Mouse (Mus musculus): ENCODE measurements around the gene Cyp1b1.

Gene Cyp1b1

DNA sequence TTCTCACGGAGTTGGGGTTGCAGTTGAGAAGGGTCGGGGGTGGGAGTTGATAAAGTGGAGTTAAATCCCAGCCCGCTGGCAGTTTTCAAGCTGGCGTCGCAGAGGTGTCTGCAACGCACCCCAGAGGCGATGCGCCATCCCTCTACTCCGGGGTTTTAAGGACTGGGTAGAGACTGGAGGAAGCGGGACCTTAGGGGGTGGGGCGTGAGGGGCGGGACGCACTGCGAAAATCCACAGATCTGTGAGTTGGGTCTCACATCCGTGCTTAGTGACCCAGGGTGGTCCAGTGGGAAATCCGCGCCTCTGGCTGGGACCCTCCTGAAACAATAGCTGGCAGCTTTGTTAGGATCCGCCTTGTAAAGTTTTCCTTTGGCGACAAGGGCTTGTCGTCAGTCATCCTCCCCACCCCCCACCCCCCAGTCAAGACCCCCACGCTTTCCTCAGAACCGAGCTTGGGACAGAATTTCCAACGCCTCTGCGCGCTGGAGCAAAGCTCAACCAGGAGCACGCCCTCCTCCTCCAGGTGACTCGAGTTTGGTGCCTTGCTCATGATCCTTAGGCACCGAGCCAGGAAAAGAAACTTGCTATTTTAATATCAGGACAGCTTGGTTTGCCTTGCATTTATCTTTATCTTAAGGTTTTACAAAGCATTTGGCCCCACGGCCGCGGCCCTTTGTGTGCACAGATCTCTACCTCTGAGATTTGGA lies at the start of gene Cyp1b1:
Cyp1b1 (minus strand) TSS at position 131 of the 707 bp plus-strand sequence.
- no peak for DNase-seq (ENCODE audit: low spot score)

DNA sequence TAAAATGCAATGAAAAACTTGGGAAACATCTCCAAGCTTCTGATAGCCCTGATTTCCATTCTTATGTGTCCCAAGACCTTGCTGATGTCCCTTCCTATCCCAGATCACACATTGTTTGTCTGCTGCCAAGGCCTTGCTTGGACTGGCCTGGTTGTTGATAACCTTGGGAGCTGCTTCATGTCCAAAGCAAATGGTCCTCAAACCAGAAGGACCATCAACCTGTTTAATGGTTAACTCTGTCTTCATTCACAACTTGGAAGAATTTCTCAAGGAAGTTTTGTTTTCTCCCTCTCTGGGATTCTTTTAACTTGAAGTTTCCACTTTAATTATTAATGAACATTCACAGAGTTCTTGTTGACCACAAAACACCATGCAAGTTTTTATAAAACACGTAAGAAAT lies 47.0 kb upstream of the Cyp1b1 start:
- peak; percentile 40 for DNase-seq (ENCODE audit: low spot score)

DNA sequence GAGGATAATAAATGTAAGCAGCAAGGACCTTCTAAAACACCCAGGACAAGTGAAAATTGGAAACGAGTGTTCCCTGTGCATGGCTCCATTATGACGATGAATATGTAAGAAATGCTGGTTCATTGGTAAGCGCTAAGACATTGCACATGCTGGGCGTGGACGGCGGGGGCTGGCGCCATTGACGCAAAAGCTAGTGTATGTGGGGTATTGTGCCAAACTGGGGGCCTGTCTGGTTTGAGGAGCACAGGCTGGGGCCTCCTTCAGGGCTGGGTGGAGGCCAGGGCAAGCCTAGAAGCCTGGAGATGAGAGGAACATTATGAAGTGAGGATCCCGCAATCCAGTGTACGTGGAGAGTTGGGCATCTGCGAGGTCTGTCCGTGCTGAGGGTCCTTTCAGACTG lies 39.0 kb upstream of the Cyp1b1 start:
- no peak for DNase-seq (ENCODE audit: low spot score)

DNA sequence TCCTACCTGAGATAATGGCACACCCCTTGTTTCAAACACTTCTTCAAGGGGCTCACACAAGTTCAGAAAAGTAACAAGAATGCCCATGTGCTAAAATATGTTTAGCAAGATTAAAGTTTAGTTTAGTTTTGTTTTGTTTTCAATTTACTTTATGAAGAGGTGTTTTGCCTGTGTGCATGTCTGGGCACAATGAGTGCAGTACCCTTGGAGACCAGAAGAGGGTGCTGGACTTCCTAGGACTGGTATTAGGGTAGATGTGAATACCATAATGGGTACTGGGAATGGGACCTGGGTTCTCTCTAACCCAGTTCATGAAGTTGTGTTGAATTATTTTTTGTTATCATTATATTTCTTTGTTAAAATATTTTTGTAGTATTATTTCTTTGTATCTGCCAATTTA lies 38.0 kb upstream of the Cyp1b1 start:
- no peak for DNase-seq (ENCODE audit: low spot score)

DNA sequence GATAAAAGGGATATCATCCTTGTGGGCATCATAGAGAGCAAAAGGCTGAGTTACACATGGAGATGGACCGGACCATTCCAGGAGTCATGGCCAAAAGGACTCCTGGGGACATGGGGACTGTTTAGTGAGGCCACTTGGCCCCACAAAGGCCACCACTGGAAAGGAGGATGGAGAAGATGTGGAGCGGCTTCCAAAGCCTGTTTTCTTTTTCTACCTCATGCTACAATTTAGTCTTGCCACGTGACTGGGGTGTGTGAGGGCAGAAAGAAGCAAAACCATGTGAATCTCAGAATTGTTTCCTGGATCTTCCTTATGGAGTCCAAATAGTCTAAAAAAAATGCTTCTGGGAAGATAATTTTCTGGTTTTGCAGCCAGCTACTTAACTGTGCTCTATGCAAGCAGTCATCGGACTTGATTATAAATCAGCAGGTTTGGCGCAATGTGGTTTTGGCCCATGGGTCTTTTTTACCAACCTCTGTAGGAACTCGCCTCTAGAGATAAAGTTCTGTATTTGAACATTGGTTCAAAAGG lies 36.9 kb upstream of the Cyp1b1 start:
- no peak for DNase-seq (ENCODE audit: low spot score)

DNA sequence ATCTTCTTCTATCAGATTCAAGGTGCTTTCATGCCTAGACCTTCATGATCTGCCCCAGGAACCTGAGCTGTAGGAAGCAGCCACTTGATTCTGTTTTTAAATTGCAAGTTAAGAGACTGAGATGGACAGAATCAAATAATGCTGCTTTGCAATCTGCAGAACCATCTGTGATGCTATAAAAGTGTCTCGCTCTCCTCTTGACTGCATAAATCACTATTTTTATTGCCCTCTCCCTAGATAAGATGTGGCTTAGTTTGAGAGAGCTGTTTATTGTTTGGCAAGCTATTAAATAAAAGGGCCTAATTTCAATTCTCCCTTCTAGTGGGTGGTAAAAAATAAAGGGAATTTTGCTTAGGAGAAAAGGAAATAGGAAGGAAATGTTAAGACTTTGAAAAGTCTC lies 34.8 kb upstream of the Cyp1b1 start:
- DNase-seq (ENCODE audit: low spot score): no peak

DNA sequence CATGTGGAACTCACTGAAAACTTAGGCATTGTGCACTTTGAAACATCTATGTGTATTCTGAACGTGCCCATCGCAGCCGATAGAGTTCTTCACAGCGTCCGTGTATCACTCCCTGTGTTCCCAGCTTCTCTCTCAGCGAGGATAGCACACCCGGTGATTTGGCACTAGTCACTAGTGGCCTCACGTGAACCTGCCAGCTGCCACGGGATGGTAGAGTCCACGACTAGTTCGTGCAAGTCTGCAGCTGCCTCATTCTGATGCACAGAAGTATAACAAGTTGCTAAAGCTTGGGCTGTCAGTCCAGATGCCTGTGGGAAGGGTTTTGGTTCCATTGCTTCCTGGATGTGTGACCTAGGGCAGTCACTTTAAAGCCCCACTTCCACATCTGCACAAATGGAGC lies 32.1 kb upstream of the Cyp1b1 start:
- no peak for DNase-seq (ENCODE audit: low spot score)

DNA sequence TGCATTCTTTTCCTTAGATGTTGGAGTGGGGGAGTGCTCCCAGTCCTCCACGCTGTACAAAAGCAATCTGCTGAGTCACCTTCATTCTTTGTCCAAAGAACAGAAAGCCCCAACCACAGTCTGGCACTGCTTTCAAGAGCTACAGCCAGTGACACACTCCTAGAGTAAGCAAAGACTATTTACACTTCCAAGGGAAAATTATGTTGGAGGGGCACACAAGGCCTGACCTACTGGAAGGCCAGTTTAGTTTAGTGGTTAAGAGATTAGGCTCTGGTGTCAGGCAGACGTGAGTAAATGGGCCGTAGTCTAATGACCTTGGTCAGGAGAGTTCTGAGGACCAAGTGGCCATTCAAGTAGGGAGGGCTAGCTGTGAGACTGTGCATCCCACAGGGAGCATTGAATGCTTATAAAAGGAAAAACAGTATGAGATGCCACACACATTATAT lies 31.3 kb upstream of the Cyp1b1 start:
- peak; percentile 66 for DNase-seq (ENCODE audit: low spot score)

DNA sequence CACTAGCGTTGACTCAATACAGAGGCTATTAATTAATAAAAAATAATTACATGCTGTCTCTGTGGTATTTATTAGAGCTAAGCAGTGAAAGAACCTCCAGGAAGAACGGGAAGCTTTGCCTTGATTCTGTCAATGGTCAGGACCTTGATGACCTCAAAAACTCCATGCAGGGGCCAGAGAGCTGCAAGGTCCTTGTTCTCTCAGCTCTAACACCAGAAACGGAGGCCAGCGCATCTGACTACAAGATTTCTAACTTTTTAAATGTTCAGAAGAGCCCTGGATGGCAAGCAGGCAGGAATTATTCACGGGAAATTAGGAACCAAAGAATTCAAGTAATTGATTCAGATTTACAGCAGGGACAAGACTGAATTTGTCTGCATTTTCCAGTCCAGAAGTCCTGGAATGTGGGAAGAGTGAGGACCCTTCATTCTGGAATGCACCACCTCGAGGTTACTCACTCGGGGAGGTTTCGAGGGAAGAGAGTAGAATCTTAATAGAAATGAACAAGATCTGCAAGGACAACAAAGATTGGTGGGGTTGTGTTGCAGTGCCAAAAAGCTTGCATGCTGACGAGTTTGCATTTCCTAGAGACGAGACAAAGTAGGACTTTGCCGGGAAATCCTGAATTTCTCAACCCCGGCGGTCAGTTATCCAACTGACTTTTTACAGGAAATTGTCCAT lies 30.3 kb upstream of the Cyp1b1 start:
- DNase-seq (ENCODE audit: low spot score): no peak

DNA sequence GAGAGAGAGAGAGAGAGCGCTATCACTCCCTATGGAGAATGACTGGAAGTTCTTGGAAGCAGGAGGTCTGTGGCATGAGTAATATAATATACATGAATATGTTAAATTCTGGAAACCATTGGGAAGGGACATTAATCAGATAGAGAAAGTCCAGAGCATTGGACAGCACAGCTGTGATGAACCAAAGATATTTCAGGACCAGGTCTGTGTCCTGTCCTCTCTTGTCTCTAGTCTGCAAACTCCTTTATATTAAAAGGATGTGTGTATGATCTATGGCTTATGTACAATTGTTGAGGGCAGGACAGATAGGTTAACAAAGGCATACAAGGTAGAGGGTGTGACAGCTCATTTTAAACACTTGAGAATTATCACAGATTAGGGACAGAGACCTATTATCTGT lies 28.6 kb upstream of the Cyp1b1 start:
- no peak for DNase-seq (ENCODE audit: low spot score)

DNA sequence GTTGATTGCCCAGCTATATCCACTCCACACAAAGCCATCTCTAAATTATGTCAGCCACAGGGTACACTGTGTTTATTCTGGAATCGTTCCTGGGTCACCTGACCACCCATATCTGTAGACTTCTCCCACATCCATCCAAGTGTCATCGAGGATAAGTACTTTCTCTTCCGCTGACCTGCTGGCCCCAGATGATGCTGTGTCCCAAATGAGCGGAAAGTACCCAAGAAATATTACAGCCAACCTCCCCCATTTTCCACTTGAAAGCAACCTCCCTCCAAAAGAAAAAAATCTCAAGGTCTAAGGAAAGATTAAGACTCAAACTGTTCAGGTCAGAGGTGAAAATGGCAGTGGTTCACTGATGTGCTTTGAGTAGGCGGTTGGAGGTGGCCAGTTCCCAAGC lies 27.8 kb upstream of the Cyp1b1 start:
- DNase-seq (ENCODE audit: low spot score): no peak

DNA sequence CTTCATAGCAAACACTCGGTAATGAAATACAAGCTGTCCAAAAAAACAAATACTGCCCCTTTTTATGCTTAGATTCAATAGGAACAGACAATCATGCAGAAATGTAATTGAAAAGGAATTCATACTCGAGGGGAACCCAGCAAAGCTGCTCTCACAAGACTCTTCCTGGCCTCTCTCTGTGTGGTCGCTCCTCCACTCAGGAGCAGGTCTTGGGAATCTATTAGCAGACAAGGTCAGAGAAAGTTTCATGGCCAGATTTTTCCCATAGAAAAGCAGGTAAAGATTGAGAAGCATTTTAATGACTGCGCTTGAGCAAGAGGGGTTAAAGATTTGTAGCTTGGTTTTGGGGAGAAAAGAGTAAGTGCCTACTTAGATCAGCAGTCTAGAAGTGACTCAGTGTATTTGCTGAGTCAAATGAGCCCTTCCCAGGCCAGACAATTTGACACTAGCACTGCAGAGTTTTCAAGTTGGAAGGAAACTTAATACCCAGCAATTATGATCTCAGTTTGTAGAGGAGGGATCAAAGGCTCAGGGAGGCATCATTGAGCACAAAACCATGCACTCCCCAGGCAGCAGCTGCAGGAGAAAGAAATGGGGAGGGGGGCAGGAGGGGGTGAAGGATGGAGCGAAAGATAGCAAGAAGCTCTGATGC lies 24.1 kb upstream of the Cyp1b1 start:
- DNase-seq (ENCODE audit: low spot score): no peak

DNA sequence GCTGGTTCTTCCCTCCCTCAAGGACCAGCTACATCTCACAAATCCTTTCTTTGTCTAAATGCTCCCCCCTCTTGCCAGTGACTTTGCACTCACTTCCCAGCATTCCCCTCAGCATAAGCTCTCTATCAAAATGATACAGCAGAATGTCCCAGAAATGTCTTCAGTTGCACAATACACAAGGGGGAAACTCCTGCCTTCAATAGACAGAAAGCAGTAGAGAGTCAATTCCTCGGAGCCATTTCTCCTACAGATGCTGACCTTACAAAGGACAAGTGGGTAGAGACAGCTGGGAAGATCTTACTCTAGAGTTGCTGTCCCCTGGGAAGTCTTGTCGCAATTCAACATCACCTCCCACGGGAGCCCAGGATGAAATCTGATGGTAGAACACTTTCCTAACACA lies 22.7 kb upstream of the Cyp1b1 start:
- DNase-seq (ENCODE audit: low spot score): no peak

DNA sequence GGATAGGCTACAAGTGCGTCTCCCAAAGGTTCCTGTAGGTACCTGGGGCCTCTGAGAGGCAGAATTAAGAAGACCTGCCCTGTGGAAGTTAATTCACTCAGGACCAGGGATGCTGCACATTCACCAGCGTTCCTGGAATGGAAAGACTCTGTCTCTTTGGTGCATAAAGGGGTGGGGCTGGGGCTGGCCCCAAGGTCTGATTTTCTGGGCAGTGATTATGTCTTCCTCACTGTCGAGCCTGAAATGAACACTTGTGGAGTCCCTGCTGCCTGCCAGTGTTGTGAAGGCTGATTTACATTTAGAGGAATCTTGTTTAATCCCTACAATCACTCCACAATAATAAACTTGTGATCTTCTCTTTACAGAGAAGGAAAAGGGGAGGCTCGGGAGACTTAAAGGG lies 18.2 kb upstream of the Cyp1b1 start:
- no peak for DNase-seq (ENCODE audit: low spot score)

DNA sequence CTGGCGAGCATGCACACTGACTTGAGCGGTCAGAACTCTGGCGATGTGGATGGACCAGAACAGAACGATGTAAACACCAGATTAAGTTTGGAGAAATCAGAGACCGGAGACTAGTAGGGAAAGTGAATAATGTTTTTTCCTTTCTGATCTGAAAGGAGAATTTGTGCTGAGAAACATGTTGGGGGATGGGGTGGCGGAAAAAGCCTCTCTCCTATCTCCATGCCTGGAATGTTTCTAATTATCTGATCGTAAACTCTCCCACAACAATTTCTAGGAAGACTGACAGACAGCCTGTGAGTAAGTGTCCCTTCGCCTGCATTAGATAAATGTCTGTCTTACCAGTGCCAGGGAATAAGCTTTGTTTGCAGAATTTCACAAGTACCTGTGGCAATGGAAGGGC lies 16.1 kb upstream of the Cyp1b1 start:
- DNase-seq (ENCODE audit: low spot score): no peak

DNA sequence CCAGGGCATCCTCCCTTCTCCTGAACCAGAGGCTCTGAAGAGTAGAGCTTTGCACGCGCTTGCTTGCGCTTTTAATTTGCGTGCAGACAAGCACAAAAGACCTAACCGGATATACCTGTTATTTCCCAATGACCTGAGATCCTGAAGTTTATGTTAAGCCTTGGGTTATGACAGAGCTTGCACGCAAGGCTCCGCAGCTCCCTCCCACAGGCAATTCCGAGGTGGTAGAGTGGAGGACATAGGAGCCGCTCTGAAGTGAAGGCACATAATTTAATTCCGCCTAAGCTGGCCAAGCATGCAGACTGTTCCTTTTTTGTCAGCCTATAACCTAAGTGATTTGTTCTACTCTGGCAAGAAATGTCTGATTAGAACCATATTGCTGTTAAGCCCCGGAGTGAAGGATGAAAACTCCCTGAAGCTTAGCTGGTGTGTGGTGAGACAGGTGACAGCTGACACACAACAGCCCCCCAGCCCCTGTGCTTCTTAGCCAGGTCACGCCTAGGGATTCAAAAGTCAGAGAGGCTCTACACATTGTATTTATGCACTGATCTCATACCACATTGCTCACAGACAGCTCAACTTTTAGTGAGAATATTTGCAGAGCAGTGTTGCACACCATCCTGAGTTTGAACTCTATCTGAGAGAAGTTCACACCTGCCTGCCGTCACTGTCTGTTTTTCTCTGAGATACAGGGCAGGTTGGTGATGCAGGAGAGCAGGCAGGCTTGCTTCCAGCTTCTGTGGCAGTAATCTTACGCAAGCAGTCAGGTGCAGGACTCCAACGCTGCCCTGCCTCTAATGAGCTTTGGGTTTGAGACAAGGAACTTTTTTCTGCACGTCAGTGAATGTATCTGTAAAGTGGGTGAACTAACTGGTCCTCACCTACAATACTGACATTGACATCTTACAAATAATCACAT lies 14.0 kb upstream of the Cyp1b1 start:
- DNase-seq (ENCODE audit: low spot score): peak; percentile 38

DNA sequence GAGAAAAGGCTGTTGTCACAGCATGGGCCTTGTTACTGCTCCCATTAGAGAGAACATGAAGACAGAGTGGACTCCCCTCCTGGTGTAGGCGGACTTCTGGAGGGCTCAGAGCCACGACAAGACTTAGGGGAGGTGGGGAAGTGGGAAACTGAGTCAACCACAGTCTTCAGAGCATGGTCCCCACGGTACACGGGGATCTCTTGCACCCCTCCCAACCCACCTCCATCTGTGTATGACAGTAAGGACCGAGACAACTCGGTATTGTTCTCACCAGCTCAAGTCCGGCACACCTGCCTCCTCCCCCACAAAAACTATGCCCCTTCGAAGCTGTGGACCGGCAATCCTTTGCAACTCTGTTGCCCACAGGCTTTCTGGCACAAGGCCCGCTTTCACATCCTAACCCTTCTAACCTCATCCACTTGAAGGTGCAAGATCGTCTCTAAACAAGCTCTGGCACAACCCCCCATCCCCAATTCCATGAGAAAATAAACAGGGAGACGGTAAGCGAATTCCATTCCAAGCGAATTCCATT lies 13.3 kb upstream of the Cyp1b1 start:
- DNase-seq (ENCODE audit: low spot score): no peak

DNA sequence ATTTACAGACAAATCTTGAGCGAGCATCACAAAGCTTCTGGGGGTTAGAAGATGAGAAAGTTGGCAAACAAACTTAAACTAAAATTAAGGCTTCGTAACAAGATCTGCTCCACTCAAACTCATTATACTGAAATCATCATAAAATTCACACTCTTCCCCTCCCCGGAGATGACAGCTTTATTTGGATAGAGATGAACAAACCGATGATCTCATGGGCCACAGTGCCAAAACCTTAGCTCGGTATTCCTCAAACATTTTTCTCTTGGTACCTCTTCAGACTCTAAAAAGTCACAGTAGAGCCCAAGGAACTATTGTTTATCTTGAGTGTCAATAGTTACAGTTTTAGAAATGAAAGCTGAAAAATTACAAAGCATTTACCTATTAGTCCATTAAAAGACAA lies 11.8 kb upstream of the Cyp1b1 start:
- DNase-seq (ENCODE audit: low spot score): no peak

DNA sequence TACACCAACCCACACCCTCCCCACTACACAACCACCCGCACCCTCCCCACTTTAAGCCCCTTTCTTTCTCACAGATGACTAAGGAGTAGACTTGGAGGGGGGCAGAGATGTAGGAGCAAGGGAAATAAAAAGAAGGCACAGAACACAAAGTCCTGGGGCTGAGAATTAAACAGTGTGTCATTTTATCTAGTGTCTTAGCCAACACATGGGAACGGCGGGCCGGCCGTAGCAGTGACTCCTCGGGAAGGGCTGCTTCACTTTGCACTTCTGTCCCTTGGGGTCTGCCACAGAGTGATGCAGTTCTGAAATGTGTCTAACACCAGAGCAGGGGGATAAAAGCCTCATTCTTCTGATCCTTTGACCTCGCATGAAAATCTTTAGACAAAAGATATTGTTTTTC lies 5.8 kb upstream of the Cyp1b1 start:
- no peak for DNase-seq (ENCODE audit: low spot score)

DNA sequence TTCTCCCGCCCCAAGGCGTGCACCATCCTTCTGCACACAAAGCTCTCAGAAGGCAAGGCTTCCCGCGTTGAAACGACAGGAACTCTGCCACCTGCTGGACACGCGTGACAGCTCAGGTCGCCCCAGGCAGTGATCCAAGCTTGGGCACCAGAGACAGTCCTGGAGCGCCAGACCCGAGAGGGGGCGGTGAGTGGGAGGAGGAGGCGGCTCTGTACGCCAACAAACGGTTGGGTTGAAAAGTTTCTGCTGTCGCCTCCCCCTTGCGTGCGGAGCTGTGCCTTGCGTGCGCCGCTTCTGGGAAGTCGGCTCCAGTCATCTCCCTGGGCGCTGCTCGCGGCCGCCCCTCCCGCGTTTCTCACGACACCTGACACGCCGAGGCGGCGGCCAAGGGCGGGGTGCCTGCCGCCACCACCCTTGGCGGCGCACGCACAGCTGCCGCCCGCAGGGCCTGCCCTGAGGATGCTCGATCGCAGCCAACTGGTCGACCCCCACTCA lies 835 bp upstream of the Cyp1b1 start:
- DNase-seq (ENCODE audit: low spot score): peak; percentile 90

DNA sequence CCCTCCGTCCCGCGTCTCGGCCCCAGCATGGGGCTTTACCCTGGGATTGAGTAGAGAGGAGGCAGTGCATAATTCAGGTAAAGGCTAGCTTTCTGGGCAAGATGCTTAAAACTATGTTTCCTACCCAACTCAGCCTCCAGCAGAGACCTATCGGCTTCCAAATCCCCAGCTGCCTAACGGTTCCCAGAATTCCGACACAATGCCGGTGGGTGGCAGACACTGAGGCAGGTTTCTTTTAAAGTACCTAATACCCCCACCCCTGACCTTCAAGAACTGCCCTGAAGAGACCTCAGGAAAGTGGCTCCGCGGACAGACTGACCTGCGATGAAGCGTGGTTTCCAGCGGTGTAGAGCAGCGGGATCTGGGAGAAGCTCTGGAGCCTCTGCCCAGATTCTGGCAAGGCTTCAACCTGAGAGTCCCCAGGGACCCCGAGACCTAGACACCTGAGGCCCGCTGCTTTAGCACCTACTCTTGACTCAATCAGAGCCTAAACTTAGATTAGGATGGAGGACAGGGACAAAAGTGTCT lies 429 bp downstream of the Cyp1b1 start:
- no peak for DNase-seq (ENCODE audit: low spot score)

Measured in lung, postnatal 25 days (tissue).